Comparison of ENCODE assay signal across 16 mouse cellular contexts in genomic region chr8:128424626-128425333, GRCm38 (mm10).
DNase-seq lines count a peak whose midpoint lies in the region; ATAC-seq and TF ChIP-seq lines count a peak whose summit lies in the region.
"Had no signal": no experiment of that assay in that cellular context is flagged by ENCODE, and none has a peak within 500 bp of the region (broad histone marks: within the 10 kb centered on the region; RNA-seq: fewer than 3 reads in every experiment).

No protein-coding gene starts in this region.

- no peaks in the 10 kb centered on the region for H3K4me1 ChIP-seq in limb, embryonic 11.5 days (ENCODE audit: control insufficient read depth, insufficient read depth, low read length)
- H3K4me1 ChIP-seq: limb, embryonic 15.5 days had no signal

- H3K9ac ChIP-seq in limb, embryonic 11.5 days (ENCODE audit: low read length) = no peak overlapping the region
- H3K9ac ChIP-seq: limb, embryonic 15.5 days had no signal

- H3K27me3 ChIP-seq in limb, embryonic 11.5 days (ENCODE audit: control insufficient read depth, insufficient read depth, low read length) = no peaks in the 10 kb centered on the region
- H3K27me3 ChIP-seq: limb, embryonic 15.5 days had no signal

- no peaks in the 10 kb centered on the region for H3K9me3 ChIP-seq in limb, embryonic 11.5 days (ENCODE audit: control insufficient read depth, low read length)
- H3K9me3 ChIP-seq: limb, embryonic 15.5 days had no signal

- no peak overlapping the region for H3K4me2 ChIP-seq in limb, embryonic 11.5 days (ENCODE audit: low read depth, severe bottlenecking)
- H3K4me2 ChIP-seq: limb, embryonic 15.5 days had no signal

- peak; percentile 65; the same call in 1 of the 2 replicates for ATAC-seq in limb, embryonic 11.5 days (ENCODE audit: insufficient number of reproducible peaks, low FRiP score, low TSS enrichment, low read depth)

- WGBS in limb, embryonic 11.5 days = 46% methylated on average over 7 of the region's 7 CpGs

- intact Hi-C loops in gastrocnemius, adult 2 months (cut with DNase I) = no loop called here

- TF ChIP-seq CTCF in gastrocnemius, adult 2 months (IDR thresholded peaks at IDR 0.05) = no peak

- no peak overlapping the region for H3K4me3 ChIP-seq in gastrocnemius, adult 2 months
- H3K4me3 ChIP-seq in limb, embryonic 11.5 days (ENCODE audit: low read depth, low read length) = no peak overlapping the region
- H3K4me3 ChIP-seq: erythroblast, embryonic 14.5 days; limb, embryonic 15.5 days had no signal

- DNase-seq in gastrocnemius, adult 2 months = no peak
- no peak for DNase-seq in gastrocnemius, postnatal 10 days
- peak; percentile 20 for DNase-seq in embryo, embryonic 9.5 days (ENCODE audit: extremely low spot score)
- DNase-seq in limb, embryonic 11.5 days (ENCODE audit: low spot score) = peak; percentile 55
- DNase-seq in mesoderm, embryonic 11.5 days (ENCODE audit: low read depth, low spot score) = peak; percentile 74
- DNase-seq in lung, postnatal 14 days = no peak
- DNase-seq in right cerebral cortex, postnatal 36 days (ENCODE audit: low spot score in 2 of 2) = no peak
- no peak for DNase-seq in spleen, adult 12 weeks (ENCODE audit: low spot score)
- DNase-seq: adrenal gland, postnatal 25 days; cerebellum, postnatal 25 days; heart, adult 11 months; heart, postnatal 14 days; kidney, adult 18-20 months; layer of hippocampus, postnatal 36 days had no signal

- H3K36me3 ChIP-seq in limb, embryonic 11.5 days (ENCODE audit: control insufficient read depth, insufficient read depth, low read length) = peaks cover 2% of the 10 kb centered on the region; the same call in 1 of the 2 replicates

- peak overlapping the region; percentile 40 for H3K27ac ChIP-seq in gastrocnemius, adult 2 months
- H3K27ac ChIP-seq in limb, embryonic 11.5 days (replicated peaks; ENCODE audit: low read depth, low read length) = no peak overlapping the region
- H3K27ac ChIP-seq: limb, embryonic 15.5 days had no signal

Comparison
In these comparisons a context has a peak if more than half of its experiments do, and no peak if none do; other contexts are left out.
1. DNase-seq: peak in embryo, embryonic 9.5 days (single experiment), limb, embryonic 11.5 days (single experiment) and mesoderm, embryonic 11.5 days (single experiment); none in gastrocnemius, adult 2 months (single experiment), gastrocnemius, postnatal 10 days (single experiment), lung, postnatal 14 days (single experiment), right cerebral cortex, postnatal 36 days (0 of 2) and spleen, adult 12 weeks (single experiment).